Mouse (Mus musculus): ENCODE results near the gene Slit2.

GRCm38 (mm10) chr5:48327652-48328051 is 344.7 kb downstream of the Slit2 start, which contains the start of gene 5730480H06Rik:
- TF ChIP-seq POLR2A (IDR thresholded peaks at IDR 0.05; ENCODE audit: control insufficient read depth, low read depth, low read length) (no peak), CTCF (IDR thresholded peaks at IDR 0.05; ENCODE audit: control insufficient read depth, insufficient read depth, insufficient replicate concordance, low read depth, low read length) (no peak)

All from testis, adult 2 months (tissue).